ENCODE assay signal across 13 mouse cellular contexts in the genomic region with DNA sequence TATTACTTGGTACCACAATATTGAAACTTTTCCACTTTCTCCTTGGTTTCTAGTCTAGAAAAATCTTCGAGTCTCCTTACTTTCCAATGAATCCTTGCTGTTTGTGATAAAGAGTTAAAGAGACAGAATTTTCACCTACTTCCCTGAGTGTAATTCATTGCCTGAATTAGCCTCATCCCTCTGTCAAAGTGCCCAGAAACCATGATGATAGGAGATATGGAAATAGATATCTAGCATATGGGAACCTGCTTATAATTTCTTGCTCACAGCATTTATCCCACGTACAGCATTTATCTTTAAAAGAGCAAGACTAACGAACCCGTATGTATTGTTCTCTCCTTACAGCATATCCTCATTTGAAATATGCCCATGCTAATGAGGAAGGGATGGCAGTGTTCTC.
"Had no signal": no experiment of that assay in that cellular context is flagged by ENCODE, and none has a peak within 500 bp of the region (broad histone marks: within the 10 kb centered on the region; RNA-seq: fewer than 3 reads in every experiment).

No protein-coding gene starts in this region.

- ATAC-seq: intestine, embryonic 16.5 days; liver, postnatal 0 days; midbrain, embryonic 16.5 days had no signal

- DNase-seq: kidney, adult 2 months; kidney, postnatal 14 days; liver; liver, embryonic 13.5 days; liver, postnatal 0 days; lung, postnatal 14 days; retina, postnatal 1 day; right cerebral cortex, postnatal 4 days; spleen, adult 18-20 months; thymus, adult 2 months; thymus, postnatal 25 days had no signal
